27 mouse cellular contexts compared by ENCODE assay signal in genomic region chr5:28267576-28267975, GRCm38 (mm10). TPM values are rescaled to one million over a fixed set of nuclear protein-coding genes. Genes with fewer than 3 reads are reported as not detected.
"Had no signal": no experiment of that assay in that cellular context is flagged by ENCODE, and none has a peak within 500 bp of the region (broad histone marks: within the 10 kb centered on the region; RNA-seq: fewer than 3 reads in every experiment).

No protein-coding gene starts in this region.

- H3K27ac ChIP-seq: gastrocnemius, adult 2 months; heart, embryonic 10.5 days; hindbrain, embryonic 10.5 days; hindbrain, embryonic 12.5 days; hindbrain, embryonic 14.5 days; intestine, embryonic 15.5 days; layer of hippocampus, adult 2 months; limb, embryonic 10.5 days; limb, embryonic 12.5 days; liver, embryonic 13.5 days; liver, embryonic 15.5 days had no signal

- H3K36me3 ChIP-seq: heart, embryonic 10.5 days; heart, embryonic 12.5 days; hindbrain, embryonic 10.5 days; hindbrain, embryonic 12.5 days; intestine, embryonic 15.5 days; limb, embryonic 10.5 days; limb, embryonic 12.5 days; liver, embryonic 13.5 days; liver, embryonic 15.5 days had no signal

- H3K9ac ChIP-seq: heart, embryonic 12.5 days; hindbrain, embryonic 12.5 days; hindbrain, embryonic 14.5 days; intestine, embryonic 15.5 days; limb, embryonic 12.5 days; liver, embryonic 13.5 days; liver, embryonic 15.5 days had no signal

- H3K4me3 ChIP-seq: gastrocnemius, adult 2 months; heart, embryonic 10.5 days; heart, embryonic 12.5 days; hindbrain, embryonic 10.5 days; hindbrain, embryonic 12.5 days; intestine, embryonic 15.5 days; layer of hippocampus, adult 2 months; limb, embryonic 10.5 days; limb, embryonic 12.5 days; liver, embryonic 13.5 days; liver, embryonic 15.5 days had no signal

- H3K4me1 ChIP-seq: heart, embryonic 10.5 days; hindbrain, embryonic 12.5 days; intestine, embryonic 15.5 days; limb, embryonic 10.5 days; limb, embryonic 12.5 days had no signal

- DNase-seq: gastrocnemius, adult 2 months; gastrocnemius, postnatal 10 days; gastrocnemius, postnatal 25 days; heart, adult 18-20 months; heart, postnatal 10 days; heart, postnatal 4 days; kidney, adult 18-20 months; kidney, adult 8-10 months; kidney, postnatal 4 days; liver; liver, embryonic 13.5 days had no signal

- ATAC-seq: hindbrain, embryonic 16.5 days; inflammation-experienced regulatory T-cells, adult 6 months; intestine, embryonic 15.5 days; intestine, postnatal 0 days had no signal

- H3K4me2 ChIP-seq: heart, embryonic 12.5 days; hindbrain, embryonic 12.5 days; hindbrain, embryonic 14.5 days; intestine, embryonic 15.5 days; limb, embryonic 12.5 days; liver, embryonic 11.5 days; liver, embryonic 13.5 days; liver, embryonic 15.5 days had no signal

- H3K9me3 ChIP-seq: heart, embryonic 10.5 days; heart, embryonic 12.5 days; hindbrain, embryonic 10.5 days; hindbrain, embryonic 12.5 days; intestine, embryonic 15.5 days; limb, embryonic 10.5 days; limb, embryonic 12.5 days; liver, embryonic 13.5 days; liver, embryonic 15.5 days had no signal

- H3K27me3 ChIP-seq: heart, embryonic 12.5 days; hindbrain, embryonic 12.5 days; intestine, embryonic 15.5 days; limb, embryonic 12.5 days; liver, embryonic 13.5 days had no signal

RNA-seq across cellular contexts. Expression of gene Cnpy1, which starts 22.0 kb away (rescaled TPM):
- polyA plus RNA-seq: heart, embryonic 14.5 days; heart, embryonic 16.5 days; inflammation-experienced regulatory T-cells, adult 6 months; limb, embryonic 10.5 days; limb, embryonic 12.5 days had no signal
